Mouse (Mus musculus) cortical plate, adult 2 months (tissue): ENCODE results near the gene Ndufs5. TPM values are rescaled to one million over a fixed set of nuclear protein-coding genes. Genes with fewer than 3 reads are reported as not detected.

Experiments
- H3K27ac ChIP-seq: fragments of 200-500 bp; 2 replicates; pipeline ENCODE4 v1.5.1; 2012; ENCODE audit warnings: low read length, control low read depth, inconsistent platforms; ENCODE audit not compliant: insufficient read depth
- H3K4me1 ChIP-seq: fragments of 200-500 bp; 2 replicates; pipeline ENCODE4 v1.6.1; 2011; ENCODE audit warnings: low read length; ENCODE audit not compliant: control insufficient read depth, insufficient read depth
- H3K4me3 ChIP-seq: fragments of 200-500 bp; 2 replicates; pipeline ENCODE4 v1.5.1; 2011; ENCODE audit warnings: mild to moderate bottlenecking, low read length, control low read depth; ENCODE audit not compliant: insufficient read depth
- CTCF ChIP-seq: fragments of 200-500 bp; IDR thresholded peaks from 2 replicates; pipeline ENCODE4 v1.5.1; 2011; ENCODE audit warnings: mild to moderate bottlenecking, control low read depth, low read length; ENCODE audit not compliant: insufficient read depth; ENCODE audit errors: extremely low read depth
- POLR2A ChIP-seq: fragments of 200-500 bp; IDR thresholded peaks from 2 replicates; pipeline ENCODE4 v1.6.1; 2011; ENCODE audit warnings: mild to moderate bottlenecking, low read length, control low read depth; ENCODE audit not compliant: insufficient read depth; ENCODE audit errors: extremely low read depth
- polyA plus RNA-seq: library from polyadenylated mRNA; depleted of rRNA; stranded (reverse); fragments of >200 nt; gene quantifications from 2 replicates; pipeline ENCODE4 v1.2.3, GENCODE M21; 2012

Ndufs5 gene
- polyA plus RNA-seq, 1 experiment: 460 TPM

- peaks cover 12% of the 10 kb centered on the region for H3K4me1 ChIP-seq
- H3K27ac ChIP-seq: peak overlapping the region; percentile 75
- H3K4me3 ChIP-seq: no peak overlapping the region
- peak; percentile 23; the same call in 1 of the 2 replicates for TF ChIP-seq POLR2A
- TF ChIP-seq CTCF: no peak
Observed at GRCm38 (mm10) chr4:123677060-123677804, 40.8 kb downstream of the Ndufs5 start.

DNA sequence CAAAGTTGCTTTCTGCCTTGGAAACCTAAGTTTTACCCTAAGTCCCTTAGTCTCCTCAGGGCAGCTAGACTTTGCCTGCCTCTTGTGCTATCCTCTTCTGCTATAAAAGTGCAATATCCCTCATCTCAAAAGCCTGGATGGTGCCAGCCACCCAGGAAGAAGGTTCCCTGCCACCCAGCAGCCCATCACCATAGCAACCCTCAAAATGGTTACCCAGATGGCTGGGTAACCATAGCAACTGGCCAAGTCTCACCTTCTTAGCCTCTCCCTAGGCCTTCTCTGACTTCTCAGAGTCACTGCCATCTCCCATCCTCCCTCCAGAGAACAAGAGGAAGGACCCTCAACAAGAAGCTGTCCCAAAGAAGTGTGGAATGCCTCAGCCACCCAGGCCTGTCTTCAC is 47.4 kb downstream of the Ndufs5 start:
- Histone ChIP-seq H3K27ac (peak overlapping the region; percentile 71; the same call in 1 of the 2 replicates), H3K4me3 (no peak overlapping the region), H3K4me1 (peaks cover 16% of the 10 kb centered on the region)
- TF ChIP-seq POLR2A (no peak), CTCF (no peak)

GRCm38 (mm10) chr4:123669696-123670095 is 48.3 kb downstream of the Ndufs5 start:
- TF ChIP-seq CTCF (no peak), POLR2A (no peak)
- Histone ChIP-seq H3K27ac (no peak overlapping the region), H3K4me1 (peaks cover 22% of the 10 kb centered on the region), H3K4me3 (no peak overlapping the region)

- Histone ChIP-seq H3K4me3 (no peak overlapping the region), H3K4me1 (peaks cover 25% of the 10 kb centered on the region), H3K27ac (peak overlapping the region; percentile 83)
- TF ChIP-seq CTCF (peak; percentile 98), POLR2A (no peak)
Observed at GRCm38 (mm10) chr4:123667260-123667867, 50.6 kb downstream of the Ndufs5 start.

DNA sequence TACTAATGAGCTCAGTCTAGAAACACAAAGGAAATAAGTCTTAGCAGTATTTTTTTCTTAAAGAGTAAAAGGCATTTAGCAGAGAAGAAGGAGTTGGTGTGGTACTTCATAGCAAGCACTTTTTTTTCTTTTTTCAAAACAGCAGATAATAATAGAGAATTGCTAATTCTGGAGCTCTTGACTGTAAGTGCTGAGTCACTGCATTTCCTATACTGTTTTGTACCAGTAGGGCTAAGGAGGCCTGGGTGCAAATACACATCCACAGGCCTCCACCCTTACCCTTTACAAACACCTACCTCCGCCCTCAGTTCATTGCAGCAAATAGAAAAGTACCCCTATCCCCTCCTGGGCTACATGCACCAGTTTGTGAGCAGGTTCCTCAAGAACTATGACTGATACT is 51.5 kb downstream of the Ndufs5 start:
- peaks cover 26% of the 10 kb centered on the region for H3K4me1 ChIP-seq
- TF ChIP-seq CTCF: no peak
- no peak for TF ChIP-seq POLR2A
- H3K27ac ChIP-seq: peak overlapping the region; percentile 83
- no peak overlapping the region for H3K4me3 ChIP-seq

- H3K27ac ChIP-seq: peak overlapping the region; percentile 96
- peaks cover 23% of the 10 kb centered on the region for H3K4me1 ChIP-seq
- no peak overlapping the region; the same call in 1 of the 2 replicates for H3K4me3 ChIP-seq
- TF ChIP-seq POLR2A (no peak), CTCF (no peak)
Observed at GRCm38 (mm10) chr4:123665681-123666278, 52.2 kb downstream of the Ndufs5 start.

GRCm38 (mm10) chr4:123664951-123665661 is 52.9 kb downstream of the Ndufs5 start:
- TF ChIP-seq CTCF (no peak), POLR2A (no peak)
- Histone ChIP-seq H3K4me1 (peaks cover 22% of the 10 kb centered on the region), H3K27ac (peak overlapping the region; percentile 96), H3K4me3 (peak overlapping the region; percentile 67)

DNA sequence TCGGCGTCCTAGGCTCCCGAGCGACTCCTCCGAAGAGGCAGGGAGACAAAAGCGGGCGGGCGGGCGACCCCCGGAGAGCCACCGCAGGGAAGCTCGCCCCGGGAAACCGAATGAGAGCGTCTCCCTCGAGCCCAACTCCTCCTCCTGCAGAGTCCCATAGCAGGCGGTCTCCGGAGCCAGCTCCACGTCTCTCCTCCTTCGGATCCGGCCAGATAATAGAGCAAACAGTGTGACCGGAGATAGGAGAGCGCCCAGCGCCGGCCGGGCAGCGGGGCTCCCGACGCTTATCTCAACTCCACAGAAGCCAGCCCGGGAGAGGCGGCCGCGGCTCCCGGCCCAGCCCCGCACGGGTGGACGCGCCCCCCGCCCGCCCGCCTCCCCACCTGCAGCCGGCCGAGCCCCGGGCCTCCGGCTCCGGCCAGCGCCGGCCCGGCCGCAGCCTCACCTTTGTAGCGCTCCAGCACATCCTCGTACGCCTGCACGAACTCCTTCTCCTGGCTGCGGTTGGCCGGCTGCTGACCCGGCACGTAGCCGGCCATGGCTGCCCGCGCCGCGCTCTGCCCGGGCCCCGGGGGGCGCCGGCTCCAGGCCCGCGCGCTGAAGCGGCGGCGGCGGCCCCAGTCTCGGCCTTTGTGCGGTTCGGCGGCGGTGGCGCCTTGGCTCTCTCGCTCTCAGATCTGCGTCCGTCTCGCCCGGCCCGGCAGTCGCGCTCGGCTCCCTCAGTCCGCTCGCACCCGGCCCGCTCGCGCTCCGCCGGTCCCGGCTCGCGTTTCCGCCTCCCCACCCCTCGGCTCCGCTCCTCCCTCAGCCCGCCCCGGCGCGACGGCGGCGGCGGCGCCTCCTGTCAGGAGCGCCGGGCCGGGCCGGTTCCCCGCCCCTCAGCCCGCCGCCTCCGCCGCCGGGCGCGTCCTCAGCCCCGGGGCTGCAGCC is 53.7 kb downstream of the Ndufs5 start:
- Histone ChIP-seq H3K27ac (peak overlapping the region; percentile 96), H3K4me1 (peaks cover 18% of the 10 kb centered on the region), H3K4me3 (peak overlapping the region; percentile 67)
- TF ChIP-seq POLR2A (no peak), CTCF (no peak)
